Mouse (Mus musculus) testis, adult 2 months (tissue): ENCODE results near the gene Prorsd1.

Experiments
- CTCF ChIP-seq: fragments of 200-500 bp; IDR thresholded peaks from 2 replicates; pipeline ENCODE4 v1.5.1; 2012; ENCODE audit warnings: low read depth, mild to moderate bottlenecking, inconsistent platforms, low read length, moderate library complexity; ENCODE audit not compliant: control insufficient read depth, insufficient read depth, insufficient replicate concordance
- POLR2A ChIP-seq: fragments of 200-500 bp; IDR thresholded peaks from 2 replicates; pipeline ENCODE4 v1.6.1; 2012; ENCODE audit warnings: low read depth, mild to moderate bottlenecking, inconsistent platforms, low read length, moderate library complexity; ENCODE audit not compliant: control insufficient read depth

DNA sequence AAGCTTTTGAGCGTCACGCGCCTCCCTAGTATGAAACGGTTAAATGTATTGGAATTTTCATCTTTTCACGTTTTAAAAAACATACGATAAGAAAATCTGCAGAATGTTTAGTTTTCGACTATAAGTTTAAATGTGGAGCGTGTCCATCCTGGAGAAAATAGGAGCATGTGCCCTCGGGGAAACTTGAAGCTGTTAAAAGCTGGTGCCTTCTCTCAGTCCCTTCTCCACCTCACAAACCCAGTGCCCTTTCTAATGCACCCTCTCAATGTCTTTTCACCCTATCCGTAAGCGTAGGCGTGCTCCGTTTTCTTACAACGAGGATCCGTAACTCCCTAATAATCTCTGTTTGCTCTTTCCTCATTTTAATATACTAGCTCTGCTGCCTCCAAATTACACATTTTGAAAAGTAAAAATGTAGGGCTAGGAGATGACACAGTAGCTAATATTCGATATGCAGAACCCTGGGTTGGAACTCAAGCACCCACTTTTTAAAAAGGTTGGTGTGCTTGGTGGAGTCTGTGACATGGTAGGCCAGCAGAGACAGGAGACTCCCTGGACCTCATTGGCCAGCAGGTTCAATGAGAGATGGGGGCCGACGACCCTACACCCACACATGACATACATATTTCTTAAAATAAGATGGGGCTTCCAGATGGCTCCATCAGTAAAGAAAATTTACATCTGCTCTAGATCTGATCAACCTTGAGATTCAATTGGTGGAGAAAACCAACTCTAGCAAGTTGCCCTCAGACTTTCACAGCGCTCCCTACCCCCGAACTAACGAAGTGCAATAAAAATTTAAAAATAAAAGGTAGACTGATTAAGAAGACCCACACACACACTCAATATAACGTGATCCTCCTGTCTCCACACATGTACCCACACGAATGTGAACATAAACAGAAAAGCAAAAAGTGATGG, 33.9 kb upstream of the Prorsd1 start:
- TF ChIP-seq CTCF (no peak), POLR2A (no peak)
